Mouse (Mus musculus) layer of hippocampus, adult 9-10 months (tissue): ENCODE measurements around the gene Tpk1.
"Not testable (repeated sequence)": the region's sequence is repeated elsewhere in the genome, so short reads cannot be mapped to it uniquely, and the experiment has no call there.

Experiments used
- DNase-seq: peaks from one replicate; pipeline ENCODE4 v3.0.0; 2022; ENCODE audit warnings: low spot score

Tpk1 gene

DNA sequence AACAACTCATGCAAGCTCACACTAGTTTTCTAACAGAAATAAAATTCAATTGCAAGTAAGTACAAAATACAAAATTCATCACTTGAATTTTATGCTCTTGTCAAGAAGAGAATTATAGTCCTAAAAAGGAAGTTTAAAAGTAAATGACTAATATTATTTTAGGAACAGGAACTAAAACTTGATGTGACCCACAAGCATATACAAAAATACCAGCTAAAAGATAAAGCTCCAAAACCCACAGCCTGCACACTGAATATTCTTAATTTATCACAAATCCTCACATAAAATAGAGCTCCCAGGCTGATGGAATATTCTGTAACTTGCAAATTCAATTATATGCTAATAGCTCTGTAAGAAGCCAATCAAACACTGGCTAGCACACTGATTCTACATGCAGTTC is 25.5 kb downstream of the Tpk1 start:
- no peak for DNase-seq

- no peak for DNase-seq
Observed at GRCm38 (mm10) chr6:43638865-43639264, 27.2 kb downstream of the Tpk1 start.

- DNase-seq, result no peak
Observed at GRCm38 (mm10) chr6:43638119-43638518, 28.0 kb downstream of the Tpk1 start.

- DNase-seq, result no peak
Observed at GRCm38 (mm10) chr6:43636980-43637638, 29.0 kb downstream of the Tpk1 start.

DNA sequence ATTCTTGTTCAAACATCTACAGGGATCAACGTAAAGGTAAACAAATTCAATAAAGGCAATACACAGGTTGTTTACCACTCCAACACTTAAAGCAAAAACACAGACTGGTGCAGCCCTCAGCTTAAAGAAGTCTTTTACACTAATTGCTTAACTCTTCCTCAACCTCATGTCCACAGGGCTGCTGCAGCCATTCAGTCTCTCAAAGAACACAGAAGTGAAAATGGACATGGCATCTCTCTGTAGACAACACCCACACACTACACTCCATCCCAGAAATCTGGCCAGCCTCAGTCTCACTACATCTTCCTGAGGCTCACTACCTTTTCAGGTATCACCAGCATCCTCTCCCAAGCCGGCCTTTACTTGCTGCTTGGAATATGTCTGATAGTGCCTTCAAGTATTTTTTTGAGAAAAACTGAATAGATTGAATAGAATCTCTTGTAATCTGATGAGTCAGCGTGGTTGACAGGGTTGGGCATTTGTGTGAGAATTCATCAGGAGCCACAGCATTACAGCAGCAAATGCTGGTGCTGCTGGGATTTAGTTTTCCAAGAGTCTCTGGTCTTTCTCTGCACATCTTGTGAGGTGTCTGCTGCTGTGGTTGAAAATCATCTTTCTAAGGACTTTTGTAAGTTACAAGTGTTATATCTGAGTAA is 32.6 kb downstream of the Tpk1 start:
- DNase-seq, result no peak

GRCm38 (mm10) chr6:43632871-43633270 is 33.2 kb downstream of the Tpk1 start:
- no peak for DNase-seq

GRCm38 (mm10) chr6:43623448-43623847 is 42.6 kb downstream of the Tpk1 start:
- DNase-seq, result not testable (repeated sequence)

GRCm38 (mm10) chr6:43619258-43619657 is 46.8 kb downstream of the Tpk1 start:
- DNase-seq, result no peak

GRCm38 (mm10) chr6:43611770-43612169 is 54.3 kb downstream of the Tpk1 start:
- DNase-seq, result no peak

GRCm38 (mm10) chr6:43590841-43591541 is 75.1 kb downstream of the Tpk1 start:
- DNase-seq, result no peak

- peak; percentile 11 for DNase-seq
Observed at GRCm38 (mm10) chr6:43585274-43585673, 80.8 kb downstream of the Tpk1 start.

DNA sequence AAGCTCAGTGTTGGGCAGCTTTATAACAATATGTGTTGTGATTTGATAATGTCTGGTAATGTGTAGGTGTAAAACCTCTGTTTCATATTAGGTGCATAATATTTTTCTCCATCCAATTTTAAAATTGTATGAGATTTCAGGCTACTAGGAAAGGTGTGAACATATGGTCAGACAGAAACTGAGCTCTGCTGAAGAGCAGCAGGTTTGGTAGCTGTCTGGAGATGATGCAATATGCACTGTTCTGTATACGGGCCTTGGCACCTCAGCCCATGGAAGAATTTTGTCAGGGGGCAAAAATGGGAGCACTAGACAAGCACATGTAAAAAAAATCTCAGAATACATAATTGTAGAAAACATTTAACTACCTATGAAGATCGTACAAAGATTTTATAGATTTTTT is 84.3 kb downstream of the Tpk1 start:
- no peak for DNase-seq

DNA sequence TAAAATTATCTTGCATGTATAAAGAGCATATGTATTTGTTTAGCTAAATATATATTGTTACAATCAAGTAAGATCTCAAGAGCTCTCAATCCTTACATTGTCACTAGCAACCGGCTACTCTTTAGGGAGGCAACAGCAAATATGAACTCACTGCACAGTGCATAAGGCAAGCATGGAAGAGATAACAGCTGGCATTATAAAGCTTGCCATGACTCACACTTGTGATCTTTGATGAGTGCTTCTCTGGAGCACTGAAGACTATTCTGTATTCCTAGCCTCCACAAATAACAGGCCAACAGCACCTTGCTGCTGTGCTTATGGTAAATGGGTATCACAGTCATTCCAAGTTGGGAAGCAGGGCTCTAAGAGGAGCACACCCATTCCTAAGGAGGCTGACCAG is 98.2 kb downstream of the Tpk1 start:
- DNase-seq, result no peak

DNA sequence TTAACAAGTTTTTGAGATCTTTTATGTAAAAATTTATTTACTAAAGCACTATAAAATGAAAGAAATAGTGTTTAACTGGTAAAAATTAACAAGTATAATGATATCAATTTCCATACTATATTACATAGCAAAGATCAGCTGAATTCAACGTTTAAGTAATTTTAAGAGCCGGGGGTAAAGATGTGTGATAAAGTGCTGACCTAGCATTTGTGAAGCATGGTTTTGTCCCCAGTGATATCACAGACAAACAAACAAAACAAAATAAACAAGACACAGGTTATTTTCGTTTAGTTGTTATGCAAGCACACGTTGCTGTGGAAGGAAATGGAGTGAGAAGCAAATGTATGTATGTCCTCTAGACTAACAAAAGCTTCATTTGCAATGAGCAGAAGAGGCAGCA is 103.6 kb downstream of the Tpk1 start:
- DNase-seq, result no peak

GRCm38 (mm10) chr6:43551410-43551809 is 114.7 kb downstream of the Tpk1 start:
- no peak for DNase-seq

GRCm38 (mm10) chr6:43546537-43546936 is 119.5 kb downstream of the Tpk1 start:
- no peak for DNase-seq

DNA sequence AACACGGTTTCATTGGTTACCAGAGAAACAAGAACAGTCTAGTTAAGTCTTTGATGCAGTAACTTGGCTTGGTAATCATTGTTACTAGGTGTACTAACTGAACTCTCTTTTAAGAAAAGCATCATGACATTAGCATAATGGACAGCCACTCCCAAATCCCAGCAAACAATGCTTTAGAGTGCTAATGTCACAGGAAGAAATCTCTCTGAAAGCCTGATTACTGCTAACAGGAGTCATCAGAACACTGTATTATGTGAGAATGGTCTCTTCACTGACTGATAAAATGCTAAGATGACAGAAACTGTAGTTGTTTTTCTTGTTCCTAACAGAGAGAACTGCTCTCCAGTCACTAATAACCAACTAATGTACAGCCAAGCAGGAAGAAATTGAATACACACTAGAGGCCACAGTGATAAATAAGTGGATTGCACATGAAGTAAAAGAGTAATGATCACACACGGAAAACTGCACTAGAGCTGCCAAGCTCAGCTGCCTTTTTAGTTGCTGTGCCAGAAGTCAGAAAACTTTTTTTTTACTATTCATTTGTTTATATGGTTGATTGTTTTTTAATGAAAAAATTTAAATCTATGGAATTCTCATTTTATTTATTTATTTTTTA is 128.7 kb downstream of the Tpk1 start:
- no peak for DNase-seq

- no peak for DNase-seq
Observed at GRCm38 (mm10) chr6:43535459-43535858, 130.6 kb downstream of the Tpk1 start.

- DNase-seq, result peak; percentile 15
Observed at GRCm38 (mm10) chr6:43533323-43533722, 132.8 kb downstream of the Tpk1 start.

GRCm38 (mm10) chr6:43532822-43533221 is 133.3 kb downstream of the Tpk1 start:
- no peak for DNase-seq

GRCm38 (mm10) chr6:43531996-43532395 is 134.1 kb downstream of the Tpk1 start:
- no peak for DNase-seq

GRCm38 (mm10) chr6:43528996-43529395 is 137.1 kb downstream of the Tpk1 start:
- DNase-seq, result no peak

- no peak for DNase-seq
Observed at GRCm38 (mm10) chr6:43525028-43525427, 141.1 kb downstream of the Tpk1 start.
